Mouse (Mus musculus) forebrain, embryonic 13.5 days (tissue): ENCODE data around the gene Plk5. TPM values are rescaled to one million over a fixed set of nuclear protein-coding genes. Genes with fewer than 3 reads are reported as not detected.
A peak's percentile ranks its signal among the peaks of the same experiment; 100 is the strongest.
"Not testable (repeated sequence)": the region's sequence is repeated elsewhere in the genome, so short reads cannot be mapped to it uniquely, and the experiment has no call there.

Experiments used
- ATAC-seq: fragments of 200-750 bp; cut with Nextera tagmentation; 2 replicates; pipeline ENCODE4 v1.8.0; 2017
- H3K27ac ChIP-seq: fragments of 300-500 bp; sonication (generic); 2 replicates; pipeline ENCODE4 v1.5.1; 2015; ENCODE audit warnings: inconsistent platforms, mild to moderate bottlenecking, moderate library complexity
- H3K27me3 ChIP-seq: fragments of 300-500 bp; sonication (generic); 2 replicates; pipeline ENCODE4 v1.6.1; 2015; ENCODE audit warnings: mild to moderate bottlenecking, inconsistent platforms
- H3K36me3 ChIP-seq: fragments of 300-500 bp; sonication (generic); 2 replicates; pipeline ENCODE4 v1.6.1; 2015; ENCODE audit warnings: mild to moderate bottlenecking, inconsistent platforms; ENCODE audit not compliant: poor library complexity, severe bottlenecking
- H3K4me1 ChIP-seq: fragments of 300-500 bp; sonication (generic); 2 replicates; pipeline ENCODE4 v1.6.1; 2015; ENCODE audit warnings: inconsistent platforms
- H3K4me2 ChIP-seq: fragments of 300-500 bp; sonication (generic); 2 replicates; pipeline ENCODE4 v1.6.1; 2015; ENCODE audit warnings: inconsistent platforms, mild to moderate bottlenecking, moderate library complexity
- H3K4me3 ChIP-seq: fragments of 300-500 bp; sonication (generic); 2 replicates; pipeline ENCODE4 v1.5.1; 2015; ENCODE audit warnings: mild to moderate bottlenecking, inconsistent platforms
- H3K9ac ChIP-seq: fragments of 300-500 bp; sonication (generic); 2 replicates; pipeline ENCODE4 v1.6.1; 2015; ENCODE audit warnings: mild to moderate bottlenecking, inconsistent platforms
- H3K9me3 ChIP-seq: fragments of 300-500 bp; sonication (generic); replicated peaks from 2 replicates; pipeline ENCODE4 v1.6.1; 2016; ENCODE audit warnings: inconsistent platforms
- whole genome bisulfite sequencing: fragments of 180-500 bp; shearing (Covaris S2); methylation state at CpG from one replicate; pipeline ENCODE4 v1.1.7; 2015; 5-methylcytosine and 5-hydroxymethylcytosine counted together
- polyA plus RNA-seq: library from polyadenylated mRNA; unstranded; fragments of >200 nt; fragmentation: Nextera tagmentation; extraction: Ambion mirVana; gene quantifications from 2 replicates; pipeline ENCODE4 v1.2.1, GENCODE M21; 2015

Plk5 gene
- polyA plus RNA-seq, 1 experiment from 2014 or later: 0.40 TPM

- H3K4me1 ChIP-seq: 0 out of 2 replicates have a peak, but pooled peaks cover 4% of the 10 kb centered on the region
- no peak overlapping the region for H3K9ac ChIP-seq
- no peaks in the 10 kb centered on the region for H3K9me3 ChIP-seq
- H3K27me3 ChIP-seq: peaks cover 30% of the 10 kb centered on the region
- H3K36me3 ChIP-seq: no peaks in the 10 kb centered on the region
- no peak overlapping the region for H3K4me2 ChIP-seq
- WGBS: 89% methylated on average over 12 of the region's 12 CpGs
- H3K4me3 ChIP-seq: no peak overlapping the region
- no peak overlapping the region for H3K27ac ChIP-seq
- no peak for ATAC-seq
These were observed 20.0 kb upstream of the Plk5 start for GRCm38 (mm10) chr10:80336263-80336662.

GRCm38 (mm10) chr10:80339941-80340750 is 16.1 kb upstream of the Plk5 start:
- Histone ChIP-seq H3K4me3 (no peak overlapping the region), H3K27me3 (peaks cover 57% of the 10 kb centered on the region), H3K4me2 (0 out of 2 replicates have a peak overlapping the region, but pooled peaks have one; percentile 0), H3K27ac (no peak overlapping the region), H3K4me1 (peaks cover 28% of the 10 kb centered on the region), H3K9ac (no peak overlapping the region), H3K36me3 (no peaks in the 10 kb centered on the region), H3K9me3 (no peaks in the 10 kb centered on the region)
- WGBS: 21% methylated on average over 19 of the region's 19 CpGs
- ATAC-seq: peak; percentile 17

GRCm38 (mm10) chr10:80341026-80341425 is 15.2 kb upstream of the Plk5 start:
- no peaks in the 10 kb centered on the region for H3K36me3 ChIP-seq
- H3K27ac ChIP-seq: no peak overlapping the region
- no peak overlapping the region for H3K4me3 ChIP-seq
- H3K4me2 ChIP-seq: no peak overlapping the region
- H3K4me1 ChIP-seq: peaks cover 28% of the 10 kb centered on the region
- H3K9ac ChIP-seq: no peak overlapping the region
- no peak for ATAC-seq
- no peaks in the 10 kb centered on the region for H3K9me3 ChIP-seq
- WGBS: 11% methylated on average over 21 of the region's 21 CpGs
- peaks cover 66% of the 10 kb centered on the region for H3K27me3 ChIP-seq

- WGBS: 2% methylated on average over 46 of the region's 47 CpGs
- ATAC-seq: no peak
These were observed 14.6 kb upstream of the Plk5 start for GRCm38 (mm10) chr10:80341491-80342304.

GRCm38 (mm10) chr10:80342305-80342748 is 13.9 kb upstream of the Plk5 start:
- Histone ChIP-seq H3K27ac (no peak overlapping the region), H3K9me3 (no peaks in the 10 kb centered on the region), H3K27me3 (peaks cover 78% of the 10 kb centered on the region), H3K9ac (peak overlapping the region; percentile 0; the same call in 1 of the 2 replicates), H3K4me1 (peaks cover 28% of the 10 kb centered on the region), H3K4me3 (peak overlapping the region; percentile 30), H3K36me3 (no peaks in the 10 kb centered on the region), H3K4me2 (peak overlapping the region; percentile 53)
- WGBS: 2% methylated on average over 26 of the region's 26 CpGs
- no peak for ATAC-seq

More at GRCm38 (mm10) chr10:80341491-80342304, 14.6 kb upstream of the Plk5 start:
- no peaks in the 10 kb centered on the region for H3K9me3 ChIP-seq
- H3K27ac ChIP-seq: no peak overlapping the region
- H3K4me2 ChIP-seq: peak overlapping the region; percentile 53
- peaks cover 28% of the 10 kb centered on the region for H3K4me1 ChIP-seq
- H3K36me3 ChIP-seq: no peaks in the 10 kb centered on the region
- peak overlapping the region; percentile 0; the same call in 1 of the 2 replicates for H3K9ac ChIP-seq
- H3K4me3 ChIP-seq: peak overlapping the region; percentile 30
- peaks cover 72% of the 10 kb centered on the region for H3K27me3 ChIP-seq

- peak overlapping the region; percentile 0; the same call in 1 of the 2 replicates for H3K9ac ChIP-seq
- under 1% methylated on average over 28 of the region's 33 CpGs for WGBS
- ATAC-seq: peak; percentile 75
These were observed 13.4 kb upstream of the Plk5 start for GRCm38 (mm10) chr10:80342749-80343424.

GRCm38 (mm10) chr10:80343425-80343895 is 12.8 kb upstream of the Plk5 start:
- Histone ChIP-seq H3K4me2 (peak overlapping the region; percentile 53), H3K4me1 (peaks cover 33% of the 10 kb centered on the region), H3K36me3 (no peaks in the 10 kb centered on the region), H3K27me3 (peaks cover 90% of the 10 kb centered on the region), H3K9me3 (no peaks in the 10 kb centered on the region), H3K27ac (no peak overlapping the region), H3K4me3 (peak overlapping the region; percentile 30), H3K9ac (no peak overlapping the region)
- peak; percentile 13; the same call in 1 of the 2 replicates for ATAC-seq
- 31% methylated on average over 13 of the region's 13 CpGs for WGBS

More at GRCm38 (mm10) chr10:80342749-80343424, 13.4 kb upstream of the Plk5 start:
- no peak overlapping the region for H3K27ac ChIP-seq
- peaks cover 84% of the 10 kb centered on the region for H3K27me3 ChIP-seq
- H3K4me3 ChIP-seq: peak overlapping the region; percentile 30
- peak overlapping the region; percentile 53 for H3K4me2 ChIP-seq
- no peaks in the 10 kb centered on the region for H3K9me3 ChIP-seq
- H3K36me3 ChIP-seq: no peaks in the 10 kb centered on the region
- peaks cover 28% of the 10 kb centered on the region for H3K4me1 ChIP-seq

- Histone ChIP-seq H3K9ac (no peak overlapping the region), H3K36me3 (no peaks in the 10 kb centered on the region), H3K4me2 (no peak overlapping the region), H3K27ac (no peak overlapping the region), H3K4me3 (no peak overlapping the region), H3K9me3 (no peaks in the 10 kb centered on the region), H3K27me3 (peaks cover 97% of the 10 kb centered on the region), H3K4me1 (peaks cover 39% of the 10 kb centered on the region)
- no peak for ATAC-seq
- 40% methylated on average over 9 of the region's 9 CpGs for WGBS
These were observed 12.1 kb upstream of the Plk5 start for GRCm38 (mm10) chr10:80344131-80344661.

GRCm38 (mm10) chr10:80345122-80345521 is 11.1 kb upstream of the Plk5 start:
- H3K9ac ChIP-seq: no peak overlapping the region
- peaks cover 99% of the 10 kb centered on the region for H3K27me3 ChIP-seq
- ATAC-seq: no peak
- H3K27ac ChIP-seq: no peak overlapping the region
- 3% methylated on average over 13 of the region's 16 CpGs for WGBS
- H3K4me3 ChIP-seq: no peak overlapping the region
- H3K4me1 ChIP-seq: peaks cover 39% of the 10 kb centered on the region
- H3K4me2 ChIP-seq: no peak overlapping the region
- no peaks in the 10 kb centered on the region for H3K36me3 ChIP-seq
- no peaks in the 10 kb centered on the region for H3K9me3 ChIP-seq

GRCm38 (mm10) chr10:80345929-80346328 is 10.3 kb upstream of the Plk5 start:
- not testable (repeated sequence) for H3K9me3 ChIP-seq

GRCm38 (mm10) chr10:80347514-80347967 is 8.7 kb upstream of the Plk5 start:
- H3K4me2 ChIP-seq: no peak overlapping the region

More at GRCm38 (mm10) chr10:80345929-80346328, 10.3 kb upstream of the Plk5 start:
- Histone ChIP-seq H3K4me1 (peaks cover 34% of the 10 kb centered on the region), H3K27me3 (peaks cover 99% of the 10 kb centered on the region)
- not testable (repeated sequence) for H3K9ac ChIP-seq, ATAC-seq, H3K4me2 ChIP-seq, H3K36me3 ChIP-seq, H3K27ac ChIP-seq, H3K4me3 ChIP-seq
- WGBS: 78% methylated on average over 6 of the region's 6 CpGs

More at GRCm38 (mm10) chr10:80347514-80347967, 8.7 kb upstream of the Plk5 start:
- no peak overlapping the region for H3K9ac ChIP-seq
- no peaks in the 10 kb centered on the region for H3K36me3 ChIP-seq
- H3K4me1 ChIP-seq: peaks cover 23% of the 10 kb centered on the region
- peaks cover 99% of the 10 kb centered on the region for H3K27me3 ChIP-seq
- H3K9me3 ChIP-seq: no peaks in the 10 kb centered on the region
- no peak overlapping the region for H3K4me3 ChIP-seq
- ATAC-seq: no peak
- no peak overlapping the region for H3K27ac ChIP-seq
- 17% methylated on average over 17 of the region's 17 CpGs for WGBS
